Mouse (Mus musculus) embryonic facial prominence, embryonic 11.5 days (tissue): ENCODE results near the gene Gm3138. TPM values are rescaled to one million over a fixed set of nuclear protein-coding genes. Genes with fewer than 3 reads are reported as not detected.
"Not testable (repeated sequence)": the region's sequence is repeated elsewhere in the genome, so short reads cannot be mapped to it uniquely, and the experiment has no call there.

ENCODE experiments used
- ATAC-seq: fragments of 200-750 bp; cut with Nextera tagmentation; replicated peaks from 2 replicates; pipeline ENCODE4 v1.8.0; 2017; ENCODE audit warnings: low read depth; ENCODE audit not compliant: insufficient number of reproducible peaks, low FRiP score, low TSS enrichment
- DNase-seq: peaks from one replicate; pipeline ENCODE4 v3.0.0-alpha.2; 2015; ENCODE audit warnings: low spot score
- H3K27ac ChIP-seq: fragments of 300-500 bp; sonication (generic); replicated peaks from 2 replicates; pipeline ENCODE4 v1.5.1; 2014; ENCODE audit warnings: mild to moderate bottlenecking, low read depth, low read length, control low read depth
- H3K27me3 ChIP-seq: fragments of 300-500 bp; sonication (generic); 2 replicates; pipeline ENCODE4 v1.6.1; 2014; ENCODE audit warnings: mild to moderate bottlenecking, low read length, moderate library complexity, mixed read lengths; ENCODE audit not compliant: control insufficient read depth, insufficient read depth
- H3K36me3 ChIP-seq: fragments of 300-500 bp; sonication (generic); replicated peaks from 2 replicates; pipeline ENCODE4 v1.6.1; 2014; ENCODE audit warnings: low read depth, mild to moderate bottlenecking, low read length, moderate library complexity, mixed read lengths; ENCODE audit not compliant: control insufficient read depth, insufficient read depth
- H3K4me1 ChIP-seq: fragments of 300-500 bp; sonication (generic); 2 replicates; pipeline ENCODE4 v1.6.1; 2014; ENCODE audit warnings: low read length, mixed read lengths; ENCODE audit not compliant: control insufficient read depth, insufficient read depth
- H3K4me2 ChIP-seq: fragments of 300-500 bp; sonication (generic); 2 replicates; pipeline ENCODE4 v1.6.1; 2014; ENCODE audit warnings: low read depth, mild to moderate bottlenecking, control low read depth, low read length, moderate library complexity
- H3K4me3 ChIP-seq: fragments of 300-500 bp; sonication (generic); 2 replicates; pipeline ENCODE4 v1.5.1; 2014; ENCODE audit warnings: low read depth, low read length, control low read depth
- H3K9ac ChIP-seq: fragments of 300-500 bp; sonication (generic); replicated peaks from 2 replicates; pipeline ENCODE4 v1.6.1; 2014; ENCODE audit warnings: mild to moderate bottlenecking, control low read depth, low read length
- H3K9me3 ChIP-seq: fragments of 300-500 bp; sonication (generic); replicated peaks from 2 replicates; pipeline ENCODE4 v1.6.1; 2016; ENCODE audit warnings: mild to moderate bottlenecking, low read length, inconsistent platforms, mixed read lengths; ENCODE audit not compliant: control insufficient read depth
- WGBS: fragments of 180-500 bp; shearing (Covaris S2); extraction: QIAGEN DNeasy Blood & Tissue Kit; methylation state at CpG from one replicate; pipeline ENCODE4 v1.1.7; 2014; 5-methylcytosine and 5-hydroxymethylcytosine counted together
- polyA plus RNA-seq: library from polyadenylated mRNA; unstranded; fragments of >200 nt; fragmentation: Nextera tagmentation; extraction: Ambion mirVana; gene quantifications from 2 replicates; pipeline ENCODE4 v1.2.1, GENCODE M21; 2014

Gm3138 gene
- polyA plus RNA-seq = not detected in 2 replicates

GRCm38 (mm10) chr14:4249331-4249730 lies at the start of gene Gm3138:
Gene Gm3138 (plus strand): TSS chr14:4249631.
- not testable (repeated sequence) for H3K4me1 ChIP-seq, H3K9me3 ChIP-seq, H3K27me3 ChIP-seq, ATAC-seq, H3K4me3 ChIP-seq, H3K4me2 ChIP-seq, H3K36me3 ChIP-seq, DNase-seq, H3K9ac ChIP-seq, H3K27ac ChIP-seq
- WGBS = no CpG with 5 or more reads among the region's 2 CpGs

- not testable (repeated sequence) for DNase-seq
- WGBS = 83% methylated on average over 2 of the region's 2 CpGs
Observed at GRCm38 (mm10) chr14:4269238-4269950, 20.0 kb downstream of the Gm3138 start.

GRCm38 (mm10) chr14:4279828-4280227 lies 30.4 kb downstream of the Gm3138 start:
- H3K4me3 ChIP-seq, H3K4me1 ChIP-seq, H3K36me3 ChIP-seq, DNase-seq, ATAC-seq, H3K9ac ChIP-seq, H3K27ac ChIP-seq, H3K27me3 ChIP-seq, H3K9me3 ChIP-seq, H3K4me2 ChIP-seq: not testable (repeated sequence)
- WGBS = 94% methylated on average over 2 of the region's 3 CpGs

More at GRCm38 (mm10) chr14:4269238-4269950, 20.0 kb downstream of the Gm3138 start:
- H3K4me3 ChIP-seq, H3K4me1 ChIP-seq, H3K36me3 ChIP-seq, H3K27me3 ChIP-seq, H3K27ac ChIP-seq, H3K9ac ChIP-seq, H3K4me2 ChIP-seq, ATAC-seq, H3K9me3 ChIP-seq: not testable (repeated sequence)

Other genes starting within 250 kb of the Gm3138 start
- 0.52 and 0.64 TPM in 2 replicates for gene Gm5796, start 225.7 kb upstream of the Gm3138 start, polyA plus RNA-seq
- gene Gm3115, start 165.5 kb upstream of the Gm3138 start, polyA plus RNA-seq = not detected in 2 replicates
- gene Gm8108, start 139.1 kb upstream of the Gm3138 start, polyA plus RNA-seq = 1.4 TPM in 1 of 2 replicates, not detected in the other
- not detected in 2 replicates for gene Gm3127, start 84.6 kb upstream of the Gm3138 start, polyA plus RNA-seq
- 1.8 and 1.9 TPM in 2 replicates for gene Gm2974, start 67.1 kb upstream of the Gm3138 start, polyA plus RNA-seq
- not detected in 2 replicates for gene Gm3149, start 67.7 kb downstream of the Gm3138 start, polyA plus RNA-seq
- gene 2610042L04Rik, start 85.1 kb downstream of the Gm3138 start, polyA plus RNA-seq = 0.74 and 1.3 TPM in 2 replicates
- not detected in 2 replicates for gene Gm3159, start 147.9 kb downstream of the Gm3138 start, polyA plus RNA-seq
- 1.1 and 1.4 TPM in 2 replicates for gene Gm3164, start 165.8 kb downstream of the Gm3138 start, polyA plus RNA-seq
- not detected in 2 replicates for gene Gm3173, start 181.4 kb downstream of the Gm3138 start, polyA plus RNA-seq
- gene Gm3182, start 232.1 kb downstream of the Gm3138 start, polyA plus RNA-seq = not detected in 2 replicates